Mouse (Mus musculus) bone marrow, adult 2 months (tissue): ENCODE measurements at regions not wholly inside any gene's neighbourhood (a gene's known extent, or its start where the extent isn't known, plus 50 kb on each side); places are given as distances from the start of the nearest gene placed in this dataset.

Experiments used
- CTCF ChIP-seq: fragments of 200-500 bp; IDR thresholded peaks from 2 replicates; pipeline ENCODE4 v1.5.1; 2011; ENCODE audit warnings: low read length, control low read depth; ENCODE audit not compliant: control insufficient read depth, insufficient read depth
- POLR2A ChIP-seq: fragments of 200-500 bp; IDR thresholded peaks from 2 replicates; pipeline ENCODE4 v1.6.1; 2011; ENCODE audit warnings: low read depth, mild to moderate bottlenecking, control low read depth, low read length, borderline replicate concordance; ENCODE audit not compliant: control insufficient read depth

DNA sequence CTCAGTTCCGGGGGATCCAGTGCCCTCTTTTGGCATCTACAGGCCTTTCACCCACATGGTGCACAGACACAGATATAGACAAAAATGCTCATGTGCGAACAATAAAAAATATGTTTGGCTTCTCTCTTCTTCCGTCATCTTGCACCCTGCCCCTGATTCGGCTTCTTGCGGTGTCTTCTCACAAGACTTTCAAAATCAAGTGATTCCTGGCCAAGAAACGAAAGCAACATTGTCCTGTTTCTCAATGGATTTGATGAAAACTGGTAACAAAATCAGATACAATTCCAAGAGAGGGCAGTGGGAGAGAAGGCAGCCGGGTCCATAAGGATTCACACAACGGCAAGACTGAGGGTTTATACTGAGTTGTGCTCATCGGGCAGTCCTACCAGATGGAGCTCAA is 85.0 kb downstream of the 1700020N01Rik start:
- TF ChIP-seq CTCF: no peak
- TF ChIP-seq POLR2A: no peak
